Mouse (Mus musculus): ENCODE measurements around the gene Hist1h2be. TPM values are rescaled to one million over a fixed set of nuclear protein-coding genes. Genes with fewer than 3 reads are reported as not detected.
"Not testable (repeated sequence)": the region's sequence is repeated elsewhere in the genome, so short reads cannot be mapped to it uniquely, and the experiment has no call there.

The Hist1h2be gene
- total RNA-seq, 4 experiments from 2014 or later = 11.0 to 15.5 (median 13.2) TPM

DNA sequence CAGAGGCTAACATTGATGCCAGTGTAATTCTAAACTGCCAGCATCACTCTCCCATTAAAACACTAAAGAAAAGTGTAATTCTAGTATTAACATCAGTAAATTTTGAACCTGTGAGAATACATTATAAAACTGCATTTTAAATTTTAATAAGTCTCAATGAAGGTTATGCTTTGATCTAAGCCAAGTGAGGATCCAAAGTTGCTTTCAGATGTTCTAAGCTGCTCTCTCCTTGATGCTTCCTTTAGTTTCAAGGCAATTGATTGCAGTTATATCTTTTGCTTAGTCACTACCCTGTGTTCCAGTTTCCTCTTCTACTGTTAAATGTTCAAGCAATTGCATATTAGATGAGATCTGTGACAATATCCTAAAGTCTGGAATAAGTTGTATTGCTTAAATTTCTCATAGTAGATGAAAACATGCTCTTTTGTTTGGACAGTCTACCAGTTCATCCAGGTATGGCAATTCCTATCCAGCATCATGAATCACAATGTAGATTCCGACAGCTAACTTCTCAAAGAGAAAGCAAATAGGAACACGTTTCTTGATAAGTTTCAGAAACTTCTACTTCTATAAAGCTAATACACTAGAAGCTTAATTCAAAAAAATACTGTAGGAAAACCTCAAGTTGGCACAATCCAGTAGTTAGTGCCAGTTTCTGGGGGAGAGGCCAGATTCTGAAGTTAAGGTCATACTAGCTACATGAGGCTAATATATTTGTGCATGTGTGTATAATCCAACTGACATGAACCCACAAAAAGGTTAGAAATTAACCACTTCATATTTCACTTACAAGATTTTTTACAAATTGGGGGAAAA is 48.5 kb downstream of the Hist1h2be start:
- no peak for DNase-seq

DNA sequence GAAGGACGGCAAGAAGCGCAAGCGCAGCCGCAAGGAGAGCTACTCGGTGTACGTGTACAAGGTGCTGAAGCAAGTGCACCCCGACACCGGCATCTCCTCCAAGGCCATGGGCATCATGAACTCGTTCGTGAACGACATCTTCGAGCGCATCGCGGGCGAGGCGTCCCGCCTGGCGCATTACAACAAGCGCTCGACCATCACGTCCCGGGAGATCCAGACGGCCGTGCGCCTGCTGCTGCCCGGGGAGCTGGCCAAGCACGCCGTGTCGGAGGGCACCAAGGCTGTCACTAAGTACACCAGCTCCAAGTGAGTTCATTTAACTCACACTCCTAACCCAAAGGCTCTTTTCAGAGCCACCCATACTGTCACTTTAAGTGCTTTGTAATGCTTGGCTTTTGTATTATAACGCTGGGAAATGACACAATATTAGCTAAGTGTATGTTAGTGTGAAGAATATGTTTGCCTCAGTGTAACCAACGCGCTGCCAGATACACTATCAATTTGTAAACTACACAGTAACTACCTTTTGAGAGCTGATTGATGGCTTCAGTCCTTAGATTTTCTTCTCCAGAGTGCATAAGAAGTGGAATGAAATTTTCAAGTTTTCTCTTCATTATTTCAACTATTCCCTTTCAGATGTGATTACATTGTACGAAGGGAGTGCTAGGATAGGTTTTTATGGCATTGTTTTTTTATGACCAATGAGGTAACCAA is 49.3 kb downstream of the Hist1h2be start:
- not testable (repeated sequence) for DNase-seq

DNA sequence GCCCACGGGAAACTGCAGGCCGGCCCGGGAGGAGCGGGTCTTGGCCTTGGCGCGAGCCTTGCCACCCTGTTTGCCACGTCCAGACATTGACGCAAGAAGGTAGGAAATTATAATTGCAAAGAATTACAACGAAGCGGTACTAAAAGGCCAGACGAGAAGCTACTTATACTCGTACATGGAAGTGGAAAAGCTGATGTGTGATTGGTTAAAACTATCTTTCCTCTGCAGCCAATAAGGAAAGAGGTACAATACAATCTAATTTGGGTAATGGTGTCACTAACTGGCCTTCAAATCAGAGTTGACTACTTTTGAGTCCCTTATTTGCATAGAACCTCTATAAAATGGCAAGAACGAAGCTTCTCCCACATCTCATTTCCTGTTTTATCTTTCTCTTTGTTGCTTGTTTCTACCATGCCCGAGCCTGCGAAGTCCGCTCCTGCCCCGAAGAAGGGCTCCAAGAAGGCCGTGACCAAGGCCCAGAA is 49.9 kb downstream of the Hist1h2be start, which contains the start of the genes Hist1h2ae and Hist1h2bg:
Hist1h2ae (minus strand) TSS at position 199 of the 482 bp plus-strand sequence.
Hist1h2bg (plus strand) TSS at position 375 of the 482 bp plus-strand sequence.
- peak; percentile 69 for DNase-seq

DNA sequence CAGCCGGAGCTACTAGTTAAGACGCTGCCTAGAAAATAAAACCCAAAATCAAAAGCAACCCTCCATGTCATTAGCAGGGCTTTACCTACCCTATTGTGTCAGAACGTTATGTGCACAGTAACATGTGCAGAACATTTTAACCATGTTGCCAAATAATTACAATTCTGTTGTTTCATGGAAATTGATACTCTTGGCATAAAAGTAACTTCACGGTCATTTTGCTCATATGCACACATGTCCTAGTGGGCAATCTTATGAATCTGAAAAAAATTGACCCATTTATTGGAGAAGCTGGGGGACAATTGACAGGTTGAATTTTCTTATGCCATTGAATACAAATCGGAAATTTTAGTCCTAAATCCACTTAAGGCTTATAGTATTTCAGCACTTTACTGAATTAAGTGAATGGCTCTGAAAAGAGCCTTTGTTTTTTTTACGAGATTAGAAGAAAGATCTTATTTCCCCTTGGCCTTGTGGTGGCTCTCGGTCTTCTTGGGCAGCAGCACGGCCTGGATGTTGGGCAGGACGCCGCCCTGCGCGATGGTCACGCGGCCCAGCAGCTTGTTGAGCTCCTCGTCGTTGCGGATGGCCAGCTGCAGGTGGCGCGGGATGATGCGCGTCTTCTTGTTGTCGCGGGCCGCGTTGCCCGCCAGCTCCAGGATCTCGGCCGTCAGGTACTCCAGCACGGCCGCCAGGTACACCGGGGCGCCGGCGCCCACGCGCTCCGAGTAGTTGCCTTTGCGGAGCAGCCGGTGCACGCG is 50.5 kb downstream of the Hist1h2be start:
- not testable (repeated sequence) for DNase-seq

DNA sequence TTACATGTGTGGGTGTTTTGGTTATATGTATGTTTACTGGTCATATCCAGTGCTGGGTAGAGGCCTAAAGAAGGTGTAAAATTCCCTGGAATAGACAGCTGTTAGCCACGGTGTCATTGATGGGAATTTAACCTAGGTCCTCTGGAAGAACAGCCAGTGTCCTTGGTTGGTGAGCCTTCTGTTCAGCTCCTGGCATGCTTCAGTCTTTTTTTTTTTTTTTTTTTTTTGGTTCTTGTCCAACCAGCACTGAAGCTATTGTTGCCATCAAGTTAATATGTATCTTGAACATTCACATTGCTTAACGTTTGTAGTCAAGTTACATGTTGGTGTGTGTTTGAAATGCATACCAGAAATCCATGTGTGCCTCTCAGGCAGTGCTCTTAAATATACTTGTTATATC is 56.4 kb downstream of the Hist1h2be start:
- DNase-seq = no peak

DNA sequence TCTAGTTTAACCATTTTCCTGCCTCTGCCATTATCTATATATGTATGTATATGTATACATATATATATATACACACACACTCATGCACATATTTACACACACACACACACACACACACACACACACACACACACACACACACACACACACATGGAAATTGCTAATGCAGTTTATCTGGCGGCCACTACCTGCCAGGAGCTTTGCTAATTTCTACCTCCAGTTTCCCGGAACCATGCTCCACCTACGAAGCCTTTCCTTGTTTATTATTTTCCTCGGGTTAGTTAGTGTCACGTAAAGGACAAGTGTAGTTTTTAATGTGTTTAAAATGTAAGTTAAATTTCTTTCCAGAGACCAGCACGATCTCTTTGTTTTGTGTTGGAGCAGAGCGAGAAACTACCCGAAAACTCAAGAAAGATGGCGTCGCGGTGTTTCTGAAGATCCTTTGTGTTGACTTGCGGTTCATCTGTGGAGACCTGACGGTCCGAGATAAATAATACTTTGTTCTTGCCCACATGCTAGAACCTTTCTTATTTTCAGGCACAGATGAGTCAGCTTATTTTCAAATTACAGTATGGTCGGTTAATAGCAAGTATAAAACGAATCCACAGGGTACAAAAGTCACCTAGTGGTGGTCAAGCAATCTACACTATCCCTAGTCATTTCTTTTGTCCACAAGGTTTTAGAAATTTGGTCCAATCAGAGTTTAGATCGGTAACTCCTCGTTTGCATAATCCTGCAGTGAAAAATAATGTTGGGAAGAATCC is 58.0 kb downstream of the Hist1h2be start:
- no peak for DNase-seq

DNA sequence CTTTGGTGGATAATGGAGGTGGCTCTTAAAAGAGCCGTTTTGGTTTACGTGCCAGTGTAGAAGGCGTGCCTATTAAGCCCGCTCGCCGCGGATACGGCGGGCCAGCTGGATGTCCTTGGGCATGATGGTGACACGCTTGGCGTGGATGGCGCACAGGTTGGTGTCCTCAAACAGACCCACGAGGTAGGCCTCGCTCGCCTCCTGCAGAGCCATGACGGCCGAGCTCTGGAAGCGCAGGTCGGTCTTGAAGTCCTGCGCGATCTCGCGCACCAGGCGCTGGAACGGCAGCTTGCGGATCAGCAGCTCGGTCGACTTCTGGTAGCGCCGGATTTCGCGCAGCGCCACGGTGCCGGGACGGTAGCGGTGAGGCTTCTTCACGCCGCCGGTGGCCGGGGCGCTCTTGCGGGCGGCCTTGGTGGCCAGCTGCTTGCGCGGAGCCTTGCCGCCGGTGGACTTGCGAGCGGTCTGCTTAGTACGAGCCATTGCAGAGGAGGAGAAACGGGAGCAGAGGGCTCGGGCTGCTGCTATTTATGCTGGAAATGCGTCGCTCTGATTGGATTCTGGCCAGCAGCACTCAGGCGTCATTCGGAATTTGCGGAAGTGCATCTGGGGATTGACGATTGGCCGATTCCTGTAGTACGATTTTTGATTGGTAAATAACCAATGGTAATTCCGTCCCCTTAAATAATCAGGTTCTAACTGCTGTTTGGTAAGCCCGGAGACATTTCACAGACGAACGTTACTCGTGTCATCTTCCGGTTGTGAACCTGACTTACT is 58.9 kb downstream of the Hist1h2be start, which contains the start of gene Hist1h3e:
Hist1h3e (minus strand) TSS at position 487 of the 777 bp plus-strand sequence.
- DNase-seq = peak; percentile 94

DNA sequence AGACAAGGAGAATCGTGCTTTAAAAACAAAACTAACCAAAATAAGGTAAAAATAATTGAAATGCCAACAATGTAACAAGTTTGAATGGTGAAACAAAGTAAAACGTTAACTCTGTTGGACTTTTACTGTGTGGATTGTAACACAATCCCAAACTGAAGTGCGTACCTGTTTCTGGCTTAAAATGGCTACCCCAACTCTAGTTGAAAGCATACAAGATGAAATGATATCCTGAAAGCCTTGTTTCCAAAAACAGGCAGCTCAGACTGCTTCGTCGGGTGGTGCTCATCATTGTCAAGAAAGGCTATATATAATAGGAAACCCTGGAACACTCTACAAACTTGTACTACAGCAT is 59.4 kb downstream of the Hist1h2be start:
- not testable (repeated sequence) for DNase-seq

DNA sequence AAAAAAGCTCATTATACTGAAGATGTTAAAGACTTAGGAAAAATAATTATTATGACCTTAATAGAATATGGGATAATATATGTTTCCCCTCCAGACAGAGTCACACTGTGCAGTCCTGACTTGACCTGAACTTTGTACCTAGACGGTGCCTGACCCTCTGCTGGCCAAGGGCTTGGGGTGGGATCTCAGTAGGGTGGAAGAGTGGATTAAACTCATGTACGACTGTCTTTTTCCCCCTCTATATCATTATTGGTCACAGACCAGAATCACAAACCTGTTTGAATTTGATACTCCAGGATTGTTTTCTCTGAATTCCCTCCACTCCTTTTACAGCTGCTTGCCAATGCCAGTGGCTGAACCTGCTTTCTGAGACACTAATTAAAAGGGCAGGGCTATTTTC is 60.2 kb downstream of the Hist1h2be start:
- not testable (repeated sequence) for DNase-seq

DNA sequence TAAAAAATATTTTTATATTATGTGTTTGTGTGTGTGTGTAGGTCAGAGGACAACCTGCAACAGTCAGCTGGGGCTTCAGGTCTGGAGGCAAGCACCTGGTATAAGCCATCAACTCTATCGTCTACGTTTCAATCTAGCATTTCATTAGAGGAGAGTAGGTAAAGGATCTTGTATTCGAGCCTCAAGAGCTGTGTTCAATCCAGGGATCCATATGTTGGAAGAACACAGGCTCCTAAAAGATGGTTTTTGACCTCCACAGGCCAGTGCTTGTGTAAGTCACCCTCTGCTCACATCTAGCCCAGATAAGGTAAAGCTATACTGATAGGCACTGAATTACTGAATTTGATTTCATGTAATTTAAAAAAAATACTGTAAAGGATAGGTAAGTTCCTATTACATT is 64.0 kb downstream of the Hist1h2be start:
- no peak for DNase-seq

DNA sequence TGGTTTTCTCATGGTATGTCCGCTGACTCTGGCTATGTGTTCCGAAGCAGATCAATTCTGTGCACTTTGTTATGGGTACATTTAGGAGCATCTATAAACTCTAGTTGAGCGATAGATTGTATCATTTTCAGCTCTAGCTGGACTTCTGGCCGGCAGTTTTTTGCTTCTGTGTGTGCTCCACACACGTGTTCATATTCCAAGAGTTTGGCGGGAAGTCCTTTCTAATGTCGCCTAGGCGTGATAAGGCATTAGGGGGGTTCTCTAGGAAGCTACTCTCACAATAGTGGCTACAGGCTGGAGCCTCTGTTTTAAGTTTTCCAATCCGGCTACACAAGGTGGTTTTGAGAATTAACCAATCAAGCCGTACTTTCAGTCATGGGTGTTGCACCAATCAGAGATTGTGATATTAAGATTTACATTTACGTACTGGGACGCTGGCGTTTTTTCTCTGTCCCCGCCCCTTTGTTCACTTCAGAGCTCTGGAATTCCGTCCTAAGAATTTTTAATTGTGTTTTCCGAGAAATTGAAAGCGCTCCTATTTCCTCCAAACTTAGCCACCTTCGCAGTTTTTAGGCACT is 65.0 kb downstream of the Hist1h2be start:
- DNase-seq = peak; percentile 61

DNA sequence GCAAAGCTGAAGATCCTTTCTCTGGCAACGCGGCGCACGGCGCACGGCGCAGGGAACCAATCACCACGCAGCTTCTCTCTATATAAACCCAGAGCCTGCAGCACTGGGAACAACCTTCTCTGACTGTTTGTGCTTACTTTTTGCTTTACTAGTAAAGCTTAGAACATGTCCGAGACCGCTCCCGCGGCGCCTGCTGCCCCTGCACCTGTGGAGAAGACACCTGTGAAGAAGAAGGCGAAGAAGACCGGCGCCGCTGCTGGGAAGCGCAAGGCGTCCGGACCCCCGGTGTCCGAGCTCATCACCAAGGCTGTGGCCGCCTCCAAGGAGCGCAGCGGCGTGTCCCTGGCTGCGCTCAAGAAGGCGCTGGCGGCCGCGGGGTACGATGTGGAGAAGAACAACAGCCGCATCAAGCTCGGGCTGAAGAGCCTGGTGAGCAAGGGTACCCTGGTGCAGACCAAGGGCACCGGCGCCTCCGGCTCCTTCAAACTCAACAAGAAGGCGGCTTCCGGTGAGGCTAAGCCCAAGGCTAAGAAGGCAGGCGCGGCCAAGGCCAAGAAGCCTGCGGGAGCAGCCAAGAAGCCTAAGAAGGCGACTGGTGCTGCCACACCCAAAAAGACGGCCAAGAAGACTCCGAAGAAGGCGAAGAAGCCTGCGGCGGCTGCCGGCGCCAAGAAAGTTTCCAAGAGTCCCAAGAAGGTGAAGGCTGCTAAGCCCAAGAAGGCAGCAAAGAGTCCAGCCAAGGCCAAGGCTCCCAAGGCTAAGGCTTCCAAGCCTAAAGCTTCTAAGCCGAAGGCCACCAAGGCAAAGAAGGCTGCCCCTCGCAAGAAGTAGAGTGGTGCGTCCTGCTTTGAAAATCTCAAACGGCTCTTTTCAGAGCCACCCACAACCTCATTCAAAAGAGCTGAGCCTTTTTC is 65.7 kb downstream of the Hist1h2be start:
- DNase-seq = peak; percentile 67

DNA sequence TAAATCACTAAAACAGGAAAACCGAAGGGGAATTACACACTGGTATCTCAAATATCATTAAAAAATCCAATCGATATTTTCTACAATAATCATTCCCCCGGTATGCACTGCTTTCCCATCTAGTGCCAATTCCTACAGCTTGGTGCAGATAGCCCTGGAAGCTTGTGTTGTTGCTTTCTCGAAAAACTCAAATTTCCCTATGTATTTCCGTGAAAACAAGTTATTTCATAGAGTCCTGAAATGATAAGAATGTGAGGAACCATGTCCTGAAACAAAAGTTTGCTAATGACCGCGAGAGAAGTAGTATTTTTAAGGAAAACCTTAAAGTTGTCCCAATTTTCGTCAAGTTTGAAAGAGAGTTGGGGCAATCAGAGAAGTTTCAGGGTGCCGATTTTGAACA is 66.5 kb downstream of the Hist1h2be start:
- no peak for DNase-seq

DNA sequence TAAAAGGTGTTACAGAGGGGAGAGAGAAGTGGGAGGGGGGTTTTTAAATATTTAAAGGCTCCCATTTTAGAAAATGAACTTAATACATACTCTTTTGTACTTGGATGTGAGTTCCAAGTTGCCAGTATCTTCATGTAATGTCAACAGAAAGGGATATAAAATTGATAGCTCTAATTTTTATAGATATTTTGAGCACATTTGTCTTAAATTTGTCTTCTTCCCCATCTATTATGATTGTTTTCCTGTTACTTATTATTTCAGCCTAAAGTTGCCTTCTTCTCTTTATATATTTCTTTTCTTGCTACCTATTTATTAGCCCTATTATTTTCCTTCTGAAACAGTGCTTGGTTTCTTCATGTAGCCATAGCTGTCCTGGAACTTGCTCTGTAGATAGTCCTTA is 68.0 kb downstream of the Hist1h2be start, which contains the start of gene Hist1h1d:
Hist1h1d (plus strand) TSS at position 301 of the 400 bp plus-strand sequence.
- DNase-seq = no peak

DNA sequence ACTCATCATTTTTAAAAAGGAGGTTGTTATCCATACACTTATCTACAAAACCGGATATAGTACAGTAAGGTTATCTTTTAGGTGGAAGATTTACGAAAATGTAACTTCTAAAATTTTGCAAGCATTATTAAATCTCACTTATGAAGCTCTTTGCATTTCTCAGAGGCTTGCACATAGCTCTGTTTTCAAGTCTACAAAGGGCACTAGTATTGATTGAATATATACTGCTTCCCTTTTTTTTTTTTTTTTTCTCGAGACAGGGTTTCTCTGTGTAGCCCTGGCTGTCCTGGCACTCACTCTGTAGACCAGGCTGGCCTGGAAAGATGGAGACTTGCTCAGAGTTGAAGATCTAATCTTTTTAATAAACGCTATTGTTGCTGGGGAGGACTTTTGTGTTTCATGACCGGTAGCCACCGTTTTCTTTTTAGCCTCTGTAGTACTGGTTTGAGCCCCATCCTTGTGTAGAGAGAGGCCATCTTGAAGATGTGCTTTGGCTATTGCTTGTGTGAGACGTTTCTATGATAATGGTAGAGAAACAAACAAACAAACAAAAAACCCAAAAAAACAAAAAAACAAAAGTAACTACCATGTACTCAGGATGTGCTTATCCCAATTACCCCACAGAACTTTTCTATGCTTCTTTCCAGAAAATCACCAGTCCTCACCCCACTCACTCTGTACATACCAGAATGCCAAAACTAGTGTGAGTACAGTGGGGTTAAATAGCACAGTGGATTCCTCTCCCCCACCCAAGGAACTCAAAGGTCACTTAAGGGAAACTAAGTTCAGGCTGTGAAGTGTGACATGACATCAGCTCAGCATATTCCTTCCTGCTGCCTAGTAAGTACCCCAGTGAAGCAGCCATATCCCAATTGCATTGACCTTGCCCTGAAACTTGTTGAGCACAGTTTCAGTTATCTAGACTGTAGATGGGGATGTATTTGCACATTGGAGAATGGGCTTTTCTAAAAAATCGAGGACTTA is 68.7 kb downstream of the Hist1h2be start:
- no peak for DNase-seq

DNA sequence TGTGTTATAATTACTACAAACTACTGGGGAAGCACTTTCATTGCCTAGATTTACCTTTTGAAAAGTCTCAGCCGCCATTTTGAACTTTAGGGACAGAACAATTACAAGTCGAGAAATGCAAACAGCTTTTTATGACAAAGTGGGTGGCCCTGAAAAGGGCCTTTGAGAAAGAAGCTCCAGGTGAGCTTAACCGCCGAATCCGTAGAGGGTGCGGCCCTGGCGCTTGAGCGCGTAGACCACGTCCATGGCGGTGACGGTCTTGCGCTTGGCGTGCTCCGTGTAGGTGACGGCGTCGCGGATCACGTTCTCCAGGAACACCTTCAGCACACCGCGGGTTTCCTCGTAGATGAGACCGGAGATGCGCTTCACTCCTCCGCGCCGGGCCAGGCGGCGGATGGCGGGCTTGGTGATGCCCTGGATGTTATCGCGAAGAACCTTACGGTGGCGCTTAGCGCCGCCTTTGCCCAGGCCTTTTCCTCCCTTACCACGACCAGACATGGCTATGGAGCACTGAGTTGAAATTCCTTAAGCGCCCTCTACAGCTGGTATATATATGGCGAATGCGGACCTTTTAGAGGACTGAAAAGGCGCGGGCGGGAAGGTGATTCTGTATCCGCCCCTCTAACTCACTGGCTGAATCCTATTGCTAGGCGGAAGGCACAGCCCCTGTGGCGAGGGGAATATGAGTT is 69.6 kb downstream of the Hist1h2be start, which contains the start of gene Hist1h4f:
Hist1h4f (minus strand) TSS at position 503 of the 689 bp plus-strand sequence.
- peak; percentile 81 for DNase-seq

DNA sequence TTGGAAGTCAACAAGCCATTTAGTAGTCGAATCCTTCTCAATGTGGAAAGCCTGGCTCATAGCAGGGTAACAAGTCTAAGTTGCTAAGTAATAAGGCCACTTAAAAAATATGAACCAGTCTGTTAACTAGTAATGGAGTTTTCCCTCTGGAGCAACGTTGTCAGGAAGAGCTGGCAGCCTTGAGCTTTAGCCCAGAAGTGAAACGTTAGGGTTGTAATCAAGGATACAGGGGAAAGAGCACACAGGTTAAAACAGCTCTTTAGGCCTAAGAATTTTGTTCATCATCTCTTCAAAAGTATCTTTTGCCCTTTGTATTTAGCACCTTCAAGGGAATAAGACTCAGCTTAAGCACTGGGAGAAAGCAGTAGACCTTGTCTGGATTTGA is 70.2 kb downstream of the Hist1h2be start:
- no peak for DNase-seq

Measured in adrenal gland, adult 8-10 months (tissue).